Mouse (Mus musculus): ENCODE measurements around the gene Rerg. TPM values are rescaled to one million over a fixed set of nuclear protein-coding genes. Genes with fewer than 3 reads are reported as not detected.

Rerg gene
- polyA plus RNA-seq, 1 experiment from 2014 or later, result not detected

DNA sequence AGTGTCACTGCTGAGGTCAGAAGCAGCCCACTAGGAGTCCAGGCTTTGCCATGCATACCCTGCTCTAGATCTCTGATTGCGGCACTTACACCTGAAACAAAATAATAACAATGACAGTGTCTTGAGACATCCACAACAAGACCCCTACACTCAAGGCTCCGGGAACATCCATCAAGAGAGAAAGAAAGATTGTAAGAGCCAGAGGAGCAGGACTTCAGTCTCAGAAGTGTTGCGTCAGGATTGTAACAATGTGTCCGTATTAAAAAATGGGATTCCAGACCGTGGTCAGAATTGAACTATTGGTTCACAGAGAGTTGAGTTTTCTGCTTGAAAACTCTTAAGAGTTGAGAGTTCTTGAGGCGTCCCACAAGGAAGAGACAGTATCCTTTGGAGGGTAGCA, 10.3 kb upstream of the Rerg start:
- no peaks in the 10 kb centered on the region for H3K36me3 ChIP-seq (ENCODE audit: inconsistent target)
- H3K4me3 ChIP-seq (ENCODE audit: inconsistent target), result no peak overlapping the region
- no peaks in the 10 kb centered on the region for H3K79me2 ChIP-seq (ENCODE audit: inconsistent target)
- no peak overlapping the region for H3K27ac ChIP-seq
- WGBS (ENCODE audit: missing documents), result 78% methylated on average over 6 of the region's 6 CpGs

DNA sequence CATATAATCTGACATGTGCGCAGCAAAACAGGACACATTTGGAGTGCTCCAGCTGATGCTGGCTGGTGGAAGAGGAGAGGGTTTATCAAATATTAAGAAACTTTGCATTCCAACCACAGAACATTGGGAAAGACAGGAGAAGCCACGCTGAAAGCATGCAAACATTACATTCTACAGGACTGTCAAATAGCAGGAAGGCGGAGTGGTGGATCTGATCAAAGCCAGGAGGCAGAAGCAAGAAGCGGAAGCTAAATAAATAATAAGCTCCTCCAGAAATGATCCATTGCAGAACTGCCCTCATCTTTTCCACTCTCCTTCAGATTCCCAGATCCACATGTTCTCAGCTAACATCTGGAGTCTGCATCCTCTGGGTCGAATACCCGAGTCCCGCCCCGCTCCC, 9.8 kb upstream of the Rerg start:
- no peak overlapping the region for H3K4me3 ChIP-seq (ENCODE audit: inconsistent target)
- H3K27ac ChIP-seq, result no peak overlapping the region
- no peaks in the 10 kb centered on the region for H3K36me3 ChIP-seq (ENCODE audit: inconsistent target)
- H3K79me2 ChIP-seq (ENCODE audit: inconsistent target), result no peaks in the 10 kb centered on the region
- WGBS (ENCODE audit: missing documents), result 76% methylated on average over 5 of the region's 8 CpGs

DNA sequence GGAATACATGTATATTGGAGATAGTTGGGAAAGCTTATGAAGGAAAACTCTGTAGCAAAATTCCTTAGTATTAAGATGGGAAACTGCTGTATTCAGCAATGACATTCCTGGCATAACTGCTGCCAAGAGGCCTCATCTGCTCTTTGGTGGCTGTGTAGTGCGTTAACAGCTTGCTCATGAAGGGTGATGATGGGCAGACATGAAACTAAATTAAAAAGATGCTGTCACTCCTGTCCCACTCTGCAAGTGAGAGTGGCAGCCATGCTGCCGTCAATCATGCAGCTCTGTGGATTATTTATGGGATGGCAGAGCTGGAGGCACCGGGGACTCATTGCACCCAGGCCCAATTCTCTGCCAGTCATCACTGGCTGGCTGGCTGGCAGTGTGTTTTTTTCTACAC, 8.7 kb upstream of the Rerg start:
- H3K4me3 ChIP-seq (ENCODE audit: inconsistent target), result no peak overlapping the region
- WGBS (ENCODE audit: missing documents), result 73% methylated on average over 3 of the region's 3 CpGs
- H3K79me2 ChIP-seq (ENCODE audit: inconsistent target), result no peaks in the 10 kb centered on the region
- no peak overlapping the region for H3K27ac ChIP-seq
- H3K36me3 ChIP-seq (ENCODE audit: inconsistent target), result no peaks in the 10 kb centered on the region

DNA sequence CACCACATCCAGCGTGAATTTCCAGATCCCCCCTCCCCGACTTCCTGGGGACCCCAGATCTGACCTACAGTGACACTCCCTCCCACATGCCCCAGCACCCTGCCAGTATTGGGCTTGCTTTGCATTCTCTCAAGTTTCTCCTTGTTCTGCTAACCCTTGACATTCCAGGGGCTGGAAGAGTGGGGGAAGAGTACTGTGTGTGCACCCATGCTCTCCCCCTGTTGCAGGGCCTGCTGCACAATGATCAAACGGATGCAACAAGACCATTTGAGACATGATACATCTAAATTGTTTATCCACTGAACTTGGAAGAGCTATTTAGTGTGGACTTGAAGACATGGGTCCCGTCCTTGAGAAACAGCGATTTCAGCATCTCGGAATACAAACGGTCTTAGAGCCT, 349 bp upstream of the Rerg start:
- H3K27ac ChIP-seq, result no peak overlapping the region
- no peaks in the 10 kb centered on the region for H3K79me2 ChIP-seq (ENCODE audit: inconsistent target)
- H3K36me3 ChIP-seq (ENCODE audit: inconsistent target), result no peaks in the 10 kb centered on the region
- 84% methylated on average over 7 of the region's 7 CpGs for WGBS (ENCODE audit: missing documents)
- H3K4me3 ChIP-seq (ENCODE audit: inconsistent target), result no peak overlapping the region

DNA sequence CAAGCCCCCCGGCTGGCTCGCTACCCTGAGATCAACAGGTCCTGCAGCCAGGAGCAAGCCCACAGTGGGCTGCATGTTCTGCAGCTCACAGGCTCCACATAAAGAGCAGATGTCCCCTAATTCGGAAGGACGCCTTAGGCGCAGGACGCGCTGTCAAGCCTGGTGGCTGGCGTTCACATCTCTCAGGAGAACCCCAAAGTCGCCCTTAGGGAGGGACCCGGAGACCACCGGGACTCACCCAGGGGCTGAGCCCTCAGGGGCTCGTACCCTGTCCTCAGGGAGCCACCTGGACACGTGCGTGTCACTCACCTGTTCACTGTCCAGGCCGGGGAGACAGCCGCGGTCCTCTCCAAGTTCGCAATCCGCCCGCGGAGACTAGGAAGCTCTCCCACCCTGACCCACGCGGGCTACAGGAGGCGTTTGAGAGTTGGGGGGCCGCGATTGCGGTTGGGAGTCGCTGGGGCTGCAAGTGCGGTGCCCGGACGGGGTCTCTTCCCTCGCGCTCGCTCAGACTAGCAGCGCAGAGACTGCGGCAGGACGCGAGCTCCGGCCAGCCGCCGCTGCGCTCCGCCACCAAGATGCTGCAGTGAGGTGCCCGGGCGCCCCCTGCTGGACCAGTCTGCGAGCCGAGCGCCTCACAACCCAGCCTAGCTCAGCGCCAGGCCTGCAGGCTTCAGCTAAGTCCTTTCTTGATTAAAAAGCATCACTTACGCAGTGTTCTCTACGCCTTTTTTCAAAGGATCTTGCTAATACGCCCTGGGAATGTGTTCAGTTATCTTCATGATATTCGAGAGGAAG, 927 bp downstream of the Rerg start:
- Histone ChIP-seq H3K36me3 (ENCODE audit: inconsistent target) (no peaks in the 10 kb centered on the region), H3K27ac (no peak overlapping the region), H3K79me2 (ENCODE audit: inconsistent target) (no peaks in the 10 kb centered on the region), H3K4me3 (ENCODE audit: inconsistent target) (no peak overlapping the region)
- 5% methylated on average over 49 of the region's 53 CpGs for WGBS (ENCODE audit: missing documents)

DNA sequence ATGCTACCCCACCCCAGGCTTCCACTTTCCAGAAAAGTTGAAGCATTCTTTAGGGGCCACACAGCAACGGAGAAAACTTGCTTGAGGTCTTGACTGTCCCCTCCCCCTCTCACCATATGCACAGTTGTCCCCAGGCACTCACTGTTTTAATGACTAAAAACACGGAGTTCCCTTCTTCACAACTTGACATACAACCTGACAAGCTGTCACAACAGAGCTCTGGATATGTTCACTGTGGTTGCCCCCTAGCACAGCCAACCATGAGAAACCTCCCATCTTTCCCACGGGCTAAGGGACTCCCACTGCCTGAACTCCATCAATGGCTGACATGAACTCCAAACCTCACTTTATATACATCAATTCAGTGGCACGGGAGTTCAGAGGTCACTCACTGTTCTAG, 3.5 kb downstream of the Rerg start:
- H3K27ac ChIP-seq, result no peak overlapping the region
- no peaks in the 10 kb centered on the region for H3K36me3 ChIP-seq (ENCODE audit: inconsistent target)
- H3K79me2 ChIP-seq (ENCODE audit: inconsistent target), result no peaks in the 10 kb centered on the region
- H3K4me3 ChIP-seq (ENCODE audit: inconsistent target), result no peak overlapping the region
- 61% methylated on average over 4 of the region's 4 CpGs for WGBS (ENCODE audit: missing documents)

DNA sequence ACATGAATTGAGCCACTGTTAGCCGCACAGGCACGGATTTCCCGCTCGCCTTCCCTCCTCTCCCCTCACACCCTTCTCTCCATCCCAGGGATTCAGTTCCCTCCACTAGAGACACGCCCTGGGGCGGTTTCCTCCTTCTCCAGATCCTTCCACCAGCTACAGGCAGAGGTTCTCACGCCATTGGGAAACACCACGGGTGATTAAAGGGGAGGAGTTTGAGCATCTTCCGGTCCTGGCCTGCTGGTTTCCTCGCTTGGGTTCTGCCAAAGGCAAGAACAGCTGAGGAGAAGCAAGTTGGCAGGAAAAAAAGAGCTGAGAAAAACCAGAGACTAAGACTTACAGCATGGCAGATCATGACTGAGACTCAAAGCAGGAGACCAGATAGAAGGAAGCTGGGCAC, 6.7 kb downstream of the Rerg start:
- H3K27ac ChIP-seq, result no peak overlapping the region
- no peaks in the 10 kb centered on the region for H3K36me3 ChIP-seq (ENCODE audit: inconsistent target)
- 59% methylated on average over 10 of the region's 10 CpGs for WGBS (ENCODE audit: missing documents)
- H3K79me2 ChIP-seq (ENCODE audit: inconsistent target), result no peaks in the 10 kb centered on the region
- H3K4me3 ChIP-seq (ENCODE audit: inconsistent target), result no peak overlapping the region

DNA sequence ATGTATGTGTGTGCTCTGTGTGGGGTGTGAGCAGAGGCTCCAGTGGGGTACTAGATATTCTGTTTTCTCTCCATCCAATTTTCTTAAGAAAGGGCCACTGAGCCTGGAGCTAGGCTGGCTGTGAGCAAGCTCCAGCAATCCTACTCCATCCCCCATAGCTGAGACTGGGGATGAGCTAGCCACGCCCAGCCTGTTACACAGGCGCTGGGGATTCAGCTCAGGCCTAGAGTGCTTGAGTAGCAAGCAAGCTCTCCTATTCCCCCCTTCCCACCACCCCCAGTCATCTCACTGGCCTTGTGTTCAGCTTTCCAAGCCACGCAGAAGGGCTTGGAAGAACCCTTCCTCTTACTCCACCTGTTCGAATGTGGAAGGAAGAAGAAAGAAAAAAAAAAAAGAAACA, 7.2 kb downstream of the Rerg start:
- 97% methylated on average over 3 of the region's 4 CpGs for WGBS (ENCODE audit: missing documents)
- H3K79me2 ChIP-seq (ENCODE audit: inconsistent target), result no peaks in the 10 kb centered on the region
- no peak overlapping the region for H3K4me3 ChIP-seq (ENCODE audit: inconsistent target)
- no peak overlapping the region for H3K27ac ChIP-seq
- H3K36me3 ChIP-seq (ENCODE audit: inconsistent target), result no peaks in the 10 kb centered on the region

DNA sequence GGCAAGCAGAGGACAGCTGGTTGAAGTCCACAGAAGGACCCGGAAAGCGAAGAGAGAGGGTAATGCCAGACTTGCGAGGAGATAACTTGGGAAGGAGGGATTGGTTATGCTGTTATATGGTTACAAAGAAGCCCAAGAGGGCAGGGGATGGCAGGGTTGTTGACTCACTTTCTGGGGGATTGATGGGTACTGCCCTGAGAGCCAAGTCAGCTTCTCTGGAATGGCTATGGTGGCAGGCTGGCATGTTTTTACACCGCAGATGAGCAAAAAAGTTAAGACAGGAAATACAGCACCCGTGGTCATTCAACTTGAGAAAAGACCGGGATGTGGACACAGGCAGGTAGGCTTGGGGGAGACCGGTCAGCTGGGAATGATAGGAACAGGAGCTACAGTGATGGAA, 7.8 kb downstream of the Rerg start:
- over 99% methylated on average over 7 of the region's 7 CpGs for WGBS (ENCODE audit: missing documents)
- no peaks in the 10 kb centered on the region for H3K36me3 ChIP-seq (ENCODE audit: inconsistent target)
- no peaks in the 10 kb centered on the region for H3K79me2 ChIP-seq (ENCODE audit: inconsistent target)
- no peak overlapping the region for H3K4me3 ChIP-seq (ENCODE audit: inconsistent target)
- H3K27ac ChIP-seq, result no peak overlapping the region

DNA sequence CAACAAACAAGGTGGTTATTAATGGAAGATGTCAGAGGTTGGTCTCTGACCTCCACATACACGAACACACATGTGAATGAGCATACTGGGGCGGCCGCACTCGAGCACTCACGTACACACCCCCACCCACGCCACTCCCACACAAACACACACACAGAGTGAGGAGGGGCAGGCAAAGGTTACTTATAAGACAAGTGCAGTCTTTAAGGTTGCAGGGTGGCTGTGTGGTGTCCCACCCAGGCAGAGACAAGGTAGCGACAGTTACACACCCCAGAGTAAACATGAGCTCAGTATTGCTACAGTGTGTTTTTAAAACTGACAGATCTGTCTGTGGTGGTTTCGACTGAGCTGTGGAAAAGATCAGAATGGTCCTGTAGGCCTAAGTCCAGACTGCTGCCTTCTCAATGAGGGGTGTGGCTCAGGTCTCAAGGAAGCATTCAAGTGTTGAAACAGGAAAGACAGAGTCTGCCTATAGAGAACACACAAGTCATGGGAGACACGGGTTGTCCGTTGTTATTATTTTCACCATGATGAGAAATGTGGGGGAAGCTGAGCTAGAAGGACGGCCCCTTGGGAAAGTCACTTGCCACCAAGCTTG, 8.7 kb downstream of the Rerg start:
- Histone ChIP-seq H3K4me3 (ENCODE audit: inconsistent target) (no peak overlapping the region), H3K79me2 (ENCODE audit: inconsistent target) (no peaks in the 10 kb centered on the region), H3K27ac (no peak overlapping the region), H3K36me3 (ENCODE audit: inconsistent target) (no peaks in the 10 kb centered on the region)
- 79% methylated on average over 11 of the region's 11 CpGs for WGBS (ENCODE audit: missing documents)

DNA sequence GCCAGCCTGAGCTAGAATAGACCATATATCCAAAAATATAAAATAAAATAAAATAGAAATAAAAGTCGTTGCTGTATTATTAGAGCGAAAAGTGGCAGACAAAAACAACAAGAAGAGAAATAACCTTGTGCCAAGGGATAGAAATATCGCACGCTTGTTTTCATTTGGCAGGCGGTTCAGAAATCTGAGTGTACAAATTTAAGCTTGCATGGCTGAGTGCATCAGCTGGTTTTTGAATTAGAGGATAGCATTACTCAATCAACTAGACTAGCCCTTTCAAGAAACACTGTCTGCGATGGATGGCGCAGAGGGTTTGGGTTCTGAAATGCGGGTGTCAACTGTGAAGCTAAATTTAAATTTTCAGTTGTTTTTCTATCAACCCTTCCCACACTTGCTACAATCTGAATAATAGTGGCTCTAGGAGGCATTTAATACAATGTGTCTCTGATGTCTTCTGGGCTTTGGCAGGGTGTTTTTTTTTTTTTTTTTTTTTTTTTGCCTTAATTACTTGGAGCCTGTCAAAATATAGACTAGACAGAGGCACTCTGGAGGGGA, 10.8 kb downstream of the Rerg start:
- WGBS (ENCODE audit: missing documents), result 94% methylated on average over 8 of the region's 8 CpGs
- no peaks in the 10 kb centered on the region for H3K79me2 ChIP-seq (ENCODE audit: inconsistent target)

DNA sequence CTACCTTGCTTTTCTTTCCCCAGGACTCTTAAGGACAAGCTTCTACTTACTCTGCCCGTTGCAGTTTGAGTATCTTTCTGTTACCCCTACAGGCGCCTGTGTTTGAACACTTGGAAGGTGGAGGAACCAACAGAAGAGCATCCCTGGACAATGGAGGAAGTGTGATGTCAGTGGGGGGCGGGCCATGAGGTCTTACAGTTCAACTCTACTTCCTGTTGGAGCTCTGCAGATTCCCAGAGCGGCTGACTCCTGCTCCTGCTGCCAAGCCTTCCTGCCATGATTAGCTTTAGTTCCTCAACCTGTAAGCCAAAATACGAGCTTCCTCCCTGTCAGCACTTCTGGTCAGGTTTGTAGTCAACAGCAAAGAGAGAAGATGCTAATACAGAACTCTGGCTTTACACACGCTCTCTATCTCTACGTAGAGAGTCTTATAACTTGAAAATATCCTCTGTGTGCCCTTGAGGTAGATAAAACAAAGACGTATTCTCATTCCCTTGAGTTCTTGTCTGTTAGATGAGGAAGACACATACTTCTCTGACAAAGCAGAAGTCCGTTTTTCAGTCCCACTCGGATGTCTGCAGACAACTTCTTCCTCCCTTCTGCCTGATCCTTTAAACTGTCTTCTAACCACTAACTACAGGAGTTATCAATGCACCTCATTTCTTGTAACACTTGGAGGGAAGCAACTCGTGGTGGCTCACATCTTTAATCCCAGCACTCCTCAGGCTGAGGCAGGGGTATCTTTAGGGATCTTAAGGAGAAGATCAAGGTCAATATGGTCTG, 13.7 kb downstream of the Rerg start:
- Histone ChIP-seq H3K36me3 (ENCODE audit: inconsistent target) (no peaks in the 10 kb centered on the region), H3K27ac (no peak overlapping the region), H3K4me3 (ENCODE audit: inconsistent target) (no peak overlapping the region), H3K79me2 (ENCODE audit: inconsistent target) (no peaks in the 10 kb centered on the region)
- WGBS (ENCODE audit: missing documents), result 12% methylated on average over 11 of the region's 11 CpGs

More for the DNA sequence above, 10.8 kb downstream of the Rerg start:
- Histone ChIP-seq H3K27ac (no peak overlapping the region), H3K4me3 (ENCODE audit: inconsistent target) (no peak overlapping the region), H3K36me3 (ENCODE audit: inconsistent target) (no peaks in the 10 kb centered on the region)

DNA sequence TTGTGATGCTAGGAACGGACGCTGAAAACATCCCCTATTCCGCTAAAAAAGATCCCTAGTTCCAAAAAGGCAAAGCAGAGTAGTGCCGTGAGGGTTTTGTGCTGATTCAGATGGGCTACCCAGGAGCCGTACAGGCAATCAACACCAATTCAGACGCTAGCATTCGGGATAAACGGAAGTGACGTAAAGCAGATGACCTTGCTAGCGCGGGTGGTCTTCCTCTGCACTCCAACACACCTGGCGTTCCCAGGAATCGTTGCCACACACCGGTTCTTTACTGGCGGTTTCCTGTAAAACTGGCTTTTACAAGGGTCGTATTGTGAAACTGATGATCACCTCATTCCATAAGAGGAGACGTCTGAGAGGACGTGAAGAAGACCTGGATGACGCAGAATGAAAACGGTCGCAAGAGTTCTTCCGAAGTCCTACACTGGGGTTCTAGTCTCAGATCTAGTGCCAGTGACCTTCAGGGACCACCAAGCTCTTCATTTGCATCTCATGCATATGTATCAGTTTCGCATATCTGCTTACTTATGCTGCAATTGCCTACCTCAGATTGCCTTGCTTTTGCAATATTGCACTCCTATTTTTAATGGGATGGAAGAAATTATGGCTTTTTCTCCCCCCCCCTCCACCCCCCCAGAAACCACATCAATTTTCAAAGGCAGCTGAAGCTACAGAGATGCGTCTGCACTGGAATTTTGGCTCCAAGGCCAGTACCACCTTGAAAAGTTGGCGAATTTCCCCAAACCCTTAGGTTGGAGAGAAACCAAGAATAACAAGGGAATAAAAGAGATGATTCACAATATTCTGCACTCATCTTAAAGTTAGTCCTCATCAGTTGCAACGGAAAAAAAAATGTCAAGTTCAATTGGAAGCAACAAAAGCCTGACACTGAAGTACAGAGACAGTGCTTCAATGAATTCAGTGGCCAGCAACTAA, 14.8 kb downstream of the Rerg start:
- WGBS (ENCODE audit: missing documents), result 81% methylated on average over 26 of the region's 26 CpGs
- Histone ChIP-seq H3K79me2 (ENCODE audit: inconsistent target) (no peaks in the 10 kb centered on the region), H3K27ac (no peak overlapping the region), H3K4me3 (ENCODE audit: inconsistent target) (no peak overlapping the region), H3K36me3 (ENCODE audit: inconsistent target) (no peaks in the 10 kb centered on the region)

DNA sequence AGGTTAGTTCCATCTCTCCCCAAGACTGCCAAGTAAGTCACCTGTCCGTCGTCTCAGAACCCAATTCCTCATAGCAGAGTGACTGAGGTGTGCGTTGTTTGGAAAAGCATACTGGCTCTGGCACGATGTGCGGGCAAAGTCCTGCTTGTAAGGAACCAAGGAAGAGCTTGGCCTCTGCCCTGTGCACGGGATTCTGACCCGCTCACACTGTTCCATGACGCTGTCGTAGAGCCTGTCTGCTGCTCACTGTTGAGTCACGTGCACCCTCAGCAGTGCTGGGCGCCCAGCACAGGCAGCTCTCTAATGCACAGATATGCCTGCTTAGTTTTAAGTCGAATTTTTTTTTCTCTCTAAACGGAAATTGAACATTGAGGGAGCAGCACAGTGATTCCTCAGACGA, 17.3 kb downstream of the Rerg start:
- H3K27ac ChIP-seq, result no peak overlapping the region

More for the DNA sequence above, 17.3 kb downstream of the Rerg start:
- Histone ChIP-seq H3K79me2 (ENCODE audit: inconsistent target) (no peaks in the 10 kb centered on the region), H3K4me3 (ENCODE audit: inconsistent target) (no peak overlapping the region), H3K36me3 (ENCODE audit: inconsistent target) (no peaks in the 10 kb centered on the region)
- WGBS (ENCODE audit: missing documents), result 96% methylated on average over 14 of the region's 14 CpGs
